Mouse (Mus musculus): ENCODE measurements at regions not wholly inside any gene's neighbourhood (a gene's known extent, or its start where the extent isn't known, plus 50 kb on each side); places are given as distances from the start of the nearest gene placed in this dataset.

DNA sequence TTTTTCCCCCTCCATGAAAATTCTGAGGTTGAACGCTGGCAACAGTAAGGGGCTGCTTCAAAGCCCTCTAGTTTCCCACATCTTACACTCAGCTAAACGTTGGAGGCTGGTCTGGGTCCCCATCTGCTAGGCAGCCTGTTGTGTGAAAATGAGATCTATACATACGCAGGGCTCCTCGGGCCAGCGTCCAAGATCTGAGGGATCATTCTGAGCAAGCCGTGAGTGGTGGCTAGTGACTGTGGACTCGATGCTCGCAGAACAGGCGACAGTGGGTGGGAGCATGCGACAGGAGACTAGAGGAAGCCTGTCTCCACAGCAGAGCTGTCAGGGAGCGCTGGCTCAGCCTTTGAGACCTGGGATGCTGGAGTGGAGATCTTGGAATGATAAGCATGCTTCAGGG is 237.3 kb downstream of the Rplp1 start:
- peak; percentile 89 for DNase-seq (ENCODE audit: low read depth, low spot score)

DNA sequence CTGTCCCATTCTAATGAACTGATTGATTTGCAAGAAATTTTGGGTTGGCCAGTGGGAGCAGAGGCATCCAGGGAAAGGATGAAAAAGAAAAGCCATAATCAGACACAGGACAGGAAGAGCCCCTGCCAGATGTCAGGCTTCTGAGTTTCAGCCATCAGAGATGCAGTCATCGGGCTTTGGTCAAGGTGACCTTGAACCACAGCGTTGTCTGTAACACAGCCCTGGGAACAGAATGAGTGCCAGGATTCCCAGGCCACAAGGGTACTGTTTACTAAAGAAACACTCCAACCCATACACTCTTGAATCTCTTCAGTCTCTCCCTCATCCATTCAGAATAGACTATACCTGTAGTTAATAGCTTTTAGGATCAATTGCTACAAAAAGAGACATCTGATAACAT is 239.0 kb downstream of the Rplp1 start:
- DNase-seq (ENCODE audit: low read depth, low spot score), result no peak

DNA sequence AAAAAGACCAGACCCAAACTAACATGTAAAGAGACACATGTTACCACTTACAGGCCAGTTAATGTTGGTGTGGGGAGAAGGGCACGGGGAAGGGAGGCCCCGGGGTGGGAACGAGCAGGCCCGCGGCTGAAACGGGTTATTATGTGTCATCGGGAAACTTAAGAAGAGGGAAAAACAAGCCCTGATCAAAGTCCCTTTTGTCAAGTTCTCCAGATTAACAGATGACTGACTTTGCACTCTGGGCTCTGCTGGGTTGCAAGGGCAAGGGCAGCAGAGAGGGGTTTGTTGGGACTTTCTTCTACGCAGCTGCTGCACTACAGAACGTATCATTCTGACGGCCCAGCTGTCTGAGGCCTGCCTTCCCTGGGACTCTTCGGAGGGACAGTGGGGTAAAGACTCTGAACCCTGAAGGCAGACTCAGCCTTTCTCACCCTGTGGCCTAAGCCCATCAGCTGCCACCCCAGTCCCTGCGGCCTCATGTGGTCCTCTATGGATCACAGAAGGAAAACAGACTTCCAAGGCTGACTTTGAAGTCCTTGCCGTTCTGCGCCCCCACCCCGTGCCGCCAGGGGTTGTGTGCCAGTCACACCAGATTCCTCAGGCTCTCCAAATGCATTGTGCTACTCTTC is 240.7 kb downstream of the Rplp1 start:
- DNase-seq (ENCODE audit: low read depth, low spot score), result no peak

DNA sequence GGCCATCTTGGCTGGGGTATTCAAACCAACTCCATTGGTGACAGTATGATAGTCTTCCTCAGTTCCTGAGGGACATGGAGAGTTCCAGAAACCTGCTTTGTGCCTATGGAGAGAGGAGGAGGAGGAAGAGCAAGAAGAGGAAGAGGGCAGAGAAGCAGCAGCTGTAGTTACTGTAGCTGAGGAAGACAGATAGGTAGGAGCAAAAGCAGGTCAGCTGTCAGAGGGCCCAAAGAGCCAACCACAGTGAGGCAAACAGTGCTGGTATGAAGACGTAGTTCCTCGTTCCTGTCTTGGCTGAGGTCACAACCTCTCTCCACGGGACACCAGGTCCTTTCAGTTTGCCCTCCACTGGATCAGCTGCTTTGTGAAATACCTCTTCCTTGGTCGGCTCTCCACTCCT is 243.4 kb downstream of the Rplp1 start:
- DNase-seq (ENCODE audit: low read depth, low spot score), result no peak

DNA sequence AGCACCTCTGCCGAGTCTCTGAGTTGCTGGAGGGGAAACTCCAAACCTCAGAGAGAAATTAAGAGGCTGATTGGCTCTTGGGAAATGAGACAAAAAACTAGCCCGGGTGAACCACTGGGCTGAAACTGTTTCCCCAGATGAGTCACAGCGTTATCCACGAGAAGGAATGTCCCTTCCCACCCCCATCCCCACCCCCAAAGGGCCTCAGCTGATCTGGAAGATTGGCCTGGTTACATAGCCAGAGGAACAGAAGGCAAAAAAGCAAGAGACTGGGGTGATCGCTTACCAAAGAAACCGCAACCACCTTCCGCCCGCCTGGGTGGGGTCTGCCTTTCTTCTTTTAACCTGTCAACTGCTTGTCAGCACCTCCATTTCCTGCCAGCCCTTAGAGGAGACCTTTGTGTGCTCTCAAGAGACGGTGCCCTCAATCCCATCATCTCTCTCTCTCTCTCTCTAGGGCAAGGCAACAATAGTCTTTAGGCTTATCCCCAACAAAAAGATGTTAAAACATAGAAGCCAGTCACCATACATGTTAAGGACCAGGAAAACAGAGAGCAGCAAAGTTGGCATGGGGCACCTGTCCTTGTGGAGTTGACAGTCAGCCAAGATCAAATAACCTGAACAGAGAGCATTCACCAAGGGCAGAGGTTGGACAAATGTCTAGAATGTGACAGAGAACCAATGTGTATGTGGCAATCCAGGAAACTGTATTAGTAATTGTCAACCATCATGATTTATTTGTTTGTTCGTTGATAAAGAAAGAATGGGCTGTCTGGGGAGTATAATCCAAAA is 244.4 kb downstream of the Rplp1 start:
- DNase-seq (ENCODE audit: low read depth, low spot score), result no peak

DNA sequence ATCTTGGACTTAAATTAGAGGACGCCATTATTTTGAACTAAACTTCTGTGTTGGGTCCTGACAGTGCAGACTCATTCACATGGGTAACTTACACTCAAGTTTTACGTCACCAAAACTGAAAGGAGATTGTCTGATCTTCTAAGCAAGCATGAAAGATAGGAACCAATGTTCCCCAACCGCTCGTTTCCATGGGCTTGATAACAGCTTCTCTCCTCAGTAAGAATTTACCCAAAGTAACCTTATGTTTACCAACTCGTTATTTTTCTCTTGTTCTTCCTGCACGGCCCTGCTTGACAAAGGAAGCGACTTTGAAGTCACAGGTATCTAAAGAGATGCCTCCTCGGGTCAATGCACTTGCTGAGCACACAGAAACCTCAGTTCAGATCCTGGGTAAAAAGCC is 245.6 kb downstream of the Rplp1 start:
- DNase-seq (ENCODE audit: low read depth, low spot score), result no peak

DNA sequence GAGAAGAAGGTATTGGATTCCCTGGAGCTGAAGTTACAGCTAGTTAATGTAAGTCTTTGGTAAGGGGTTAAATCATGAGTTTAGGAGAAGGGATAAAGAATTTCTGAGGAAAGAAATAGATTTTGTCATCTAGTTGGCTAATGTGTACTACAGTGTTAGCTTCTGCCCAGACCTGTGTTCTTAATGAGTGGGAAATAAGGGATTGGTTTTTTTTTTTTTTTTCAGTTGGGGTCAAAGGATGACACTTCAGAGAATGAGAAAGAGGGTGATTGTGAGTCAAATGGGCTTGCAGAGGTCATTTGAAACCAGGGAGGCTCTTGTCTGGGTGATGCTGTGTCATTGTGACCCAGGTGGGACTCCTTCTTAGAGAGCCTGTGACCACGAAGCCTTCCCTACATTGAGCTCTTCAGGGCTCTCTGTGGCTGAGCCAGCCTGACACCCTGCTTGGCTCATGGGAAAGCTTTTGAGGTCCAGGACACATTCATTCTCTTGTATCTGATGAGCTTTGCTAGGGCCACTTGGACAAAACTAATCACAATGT is 246.1 kb downstream of the Rplp1 start:
- no peak for DNase-seq (ENCODE audit: low read depth, low spot score)

DNA sequence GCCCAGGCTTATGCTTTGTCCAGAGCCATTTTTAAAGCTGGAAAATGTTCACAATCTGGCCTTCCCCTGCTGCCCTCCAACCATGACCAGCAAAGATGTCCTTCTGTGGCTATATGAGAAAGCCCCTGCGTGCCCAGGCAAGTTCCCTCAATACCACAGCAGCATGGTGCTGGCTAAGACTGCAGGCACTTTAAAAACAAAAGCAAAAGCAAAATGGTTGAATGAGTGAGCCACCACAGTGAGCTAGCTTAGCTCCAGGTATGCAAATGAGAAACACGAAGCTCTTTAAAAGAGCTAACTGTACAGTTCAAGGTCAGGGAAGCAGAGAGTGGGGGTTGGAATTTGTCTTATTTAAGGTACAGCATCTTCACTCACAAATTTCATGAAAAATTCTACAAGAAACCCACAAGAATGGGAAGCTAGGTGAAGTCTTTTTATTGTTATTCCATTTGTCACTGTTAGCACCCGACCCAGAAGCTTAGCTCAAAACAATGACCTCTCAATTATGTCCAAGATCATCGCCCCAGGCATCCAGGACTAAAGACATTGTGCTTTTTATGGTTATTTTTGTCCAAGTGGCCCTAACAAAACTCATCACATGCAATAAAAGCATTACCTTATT is 246.8 kb downstream of the Rplp1 start:
- no peak for DNase-seq (ENCODE audit: low read depth, low spot score)

DNA sequence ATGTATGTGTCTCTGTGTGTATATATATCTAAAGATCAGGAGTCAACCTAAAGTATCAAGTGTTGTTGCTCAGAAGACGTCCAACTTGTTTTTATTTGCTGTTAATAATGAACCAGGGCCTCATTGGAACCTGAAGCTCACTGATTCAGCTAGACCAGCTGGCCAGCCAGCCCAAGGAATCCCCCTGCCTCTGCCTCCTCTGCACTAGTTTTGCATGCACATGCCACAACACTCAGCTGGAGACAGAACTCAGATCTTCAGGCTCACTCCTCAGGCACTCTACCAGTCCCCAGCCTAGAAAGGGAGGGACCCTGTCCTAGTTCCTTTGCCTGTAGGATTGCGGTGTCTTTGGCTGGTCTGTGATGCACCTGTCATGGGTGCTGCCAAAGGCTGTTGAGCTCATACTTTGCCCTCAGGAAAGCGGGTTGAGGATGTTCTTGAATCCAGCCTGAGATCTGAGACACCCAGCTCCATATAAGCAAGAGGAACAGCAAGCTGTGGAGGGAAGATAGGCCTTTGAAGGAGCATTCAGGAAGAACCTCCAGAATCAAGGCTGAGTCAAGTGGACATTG is 247.5 kb downstream of the Rplp1 start:
- no peak for DNase-seq (ENCODE audit: low read depth, low spot score)

DNA sequence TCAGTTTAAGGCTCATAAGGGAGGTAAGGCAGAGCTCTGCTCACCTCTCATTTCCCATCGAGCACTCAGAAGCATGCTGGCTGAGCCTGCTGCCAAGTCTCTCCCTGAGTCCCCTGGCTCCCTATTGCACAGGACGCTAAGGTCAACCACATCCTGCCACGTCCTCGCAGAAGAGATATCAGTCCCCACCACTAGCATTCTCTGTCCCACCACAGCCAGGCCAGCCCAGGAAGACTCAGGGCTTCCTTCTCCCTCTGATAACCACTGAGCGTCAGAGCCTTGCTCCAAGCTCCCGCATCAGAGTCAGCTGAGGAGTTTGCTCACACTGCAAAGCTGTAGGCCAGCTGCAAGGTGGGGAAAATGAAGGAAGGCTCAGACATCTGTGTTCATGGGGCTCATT is 248.2 kb downstream of the Rplp1 start:
- DNase-seq (ENCODE audit: low read depth, low spot score), result no peak

DNA sequence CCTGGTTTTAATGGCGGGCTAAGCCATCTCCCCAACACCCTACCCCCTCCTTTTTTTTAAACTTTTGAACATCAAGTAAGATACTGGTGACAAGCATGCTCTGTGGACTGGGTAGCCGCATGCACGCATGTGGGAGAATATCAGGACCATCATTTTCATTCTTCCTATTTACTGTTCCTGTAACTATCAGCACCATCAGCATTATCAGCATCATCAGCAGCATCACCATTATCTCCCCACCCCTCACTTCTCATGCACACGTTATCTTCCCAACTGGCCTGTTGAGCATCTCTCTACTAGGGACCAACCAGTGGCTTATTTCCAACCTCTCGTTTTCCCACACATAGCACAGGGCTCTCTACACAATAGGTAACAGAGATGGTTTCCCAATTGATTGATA is 249.1 kb downstream of the Rplp1 start:
- DNase-seq (ENCODE audit: low read depth, low spot score), result no peak

DNA sequence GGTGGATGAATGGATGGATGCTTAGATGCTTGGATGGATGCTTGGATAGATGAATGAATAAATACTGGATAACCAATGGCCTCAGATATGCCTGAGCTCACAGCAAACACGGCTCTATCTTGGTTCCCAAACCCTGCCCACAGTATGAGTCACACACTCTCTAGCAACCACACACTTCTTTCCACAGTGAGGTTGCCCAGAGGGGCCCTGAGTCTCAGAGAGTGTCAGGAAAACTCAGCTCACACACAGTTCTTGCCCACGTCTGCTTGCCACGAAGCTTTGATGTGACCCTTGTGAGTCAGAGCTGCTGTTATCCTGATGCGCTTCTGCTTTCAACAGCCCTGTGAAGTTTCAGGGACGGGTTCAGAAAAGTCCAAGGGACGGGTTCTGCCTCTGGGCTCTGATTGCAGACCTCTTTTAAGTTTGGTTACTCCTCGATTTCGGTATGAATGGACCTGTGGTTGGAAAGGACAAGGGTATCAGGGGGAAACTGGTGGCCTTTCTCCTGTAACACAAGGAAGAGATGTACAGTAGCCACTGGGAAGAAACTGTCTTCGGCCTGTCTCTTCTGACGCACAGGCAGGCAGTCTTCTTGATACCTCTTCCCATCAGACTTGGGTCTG is 250.2 kb downstream of the Rplp1 start:
- DNase-seq (ENCODE audit: low read depth, low spot score), result no peak

DNA sequence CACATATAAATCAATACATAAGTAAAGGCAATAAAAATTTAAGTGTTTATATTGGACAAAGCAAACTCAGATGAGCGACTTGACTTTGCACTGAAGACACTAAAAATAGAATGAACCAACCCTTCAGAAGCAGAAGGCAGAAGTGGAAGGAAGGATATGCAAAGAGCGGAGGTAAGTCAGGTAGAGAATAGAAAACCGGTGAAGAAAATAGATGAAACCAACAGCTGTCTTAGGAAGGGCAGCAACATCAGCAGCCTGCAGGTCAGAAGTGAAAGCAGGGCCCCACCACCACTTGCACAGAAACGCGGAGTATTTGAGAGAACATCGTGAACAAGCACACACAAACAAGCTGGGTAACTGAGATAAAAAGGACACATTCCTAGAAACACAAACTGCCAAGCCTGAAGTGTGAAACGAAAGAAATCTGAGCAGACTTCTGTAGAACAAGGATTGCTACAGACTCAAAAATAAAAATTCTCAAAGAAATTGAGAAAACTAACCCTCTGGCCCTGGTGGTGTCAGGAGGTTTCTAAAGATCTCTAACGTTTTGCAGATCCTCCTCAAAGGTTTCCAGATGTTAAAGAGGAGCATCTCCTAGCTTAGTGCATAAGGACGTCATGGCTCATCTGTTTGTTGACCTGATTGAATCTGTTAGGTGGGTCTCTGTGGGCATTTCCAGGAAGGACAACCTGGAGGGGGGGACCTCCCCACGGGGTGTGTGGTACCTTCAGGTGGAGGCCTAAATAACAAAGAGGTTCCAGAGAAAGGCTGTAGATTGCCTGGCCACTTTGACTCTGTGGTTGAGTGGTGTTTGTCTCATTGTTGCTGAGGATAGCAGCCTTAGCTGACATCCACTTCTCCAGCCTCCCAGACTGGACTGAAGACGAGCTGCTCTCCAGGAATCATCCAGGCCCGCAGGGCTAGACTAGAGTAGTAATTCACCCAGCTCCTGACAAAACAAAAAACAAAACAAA is 252.0 kb downstream of the Rplp1 start:
- no peak for DNase-seq (ENCODE audit: low read depth, low spot score)

DNA sequence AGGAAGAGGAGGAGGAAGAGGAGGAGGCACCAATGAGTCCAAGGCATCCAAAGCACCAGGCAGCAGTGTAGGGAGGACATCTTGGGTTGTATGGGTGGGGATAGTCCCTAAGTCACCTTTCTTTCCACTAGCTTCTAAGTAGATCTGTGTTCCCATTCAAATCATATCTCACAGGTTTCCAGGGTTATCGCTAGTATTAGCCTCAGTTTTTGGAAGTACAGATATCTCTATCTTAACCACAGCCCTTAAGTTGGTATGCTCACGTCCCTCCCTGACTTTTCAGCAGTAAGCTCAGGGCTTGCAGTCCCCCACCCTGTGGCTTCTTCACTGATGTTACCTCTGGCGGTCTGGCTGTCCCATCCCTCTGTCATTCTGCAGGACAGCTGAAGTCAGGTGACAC is 254.2 kb downstream of the Rplp1 start:
- no peak for DNase-seq (ENCODE audit: low read depth, low spot score)

DNA sequence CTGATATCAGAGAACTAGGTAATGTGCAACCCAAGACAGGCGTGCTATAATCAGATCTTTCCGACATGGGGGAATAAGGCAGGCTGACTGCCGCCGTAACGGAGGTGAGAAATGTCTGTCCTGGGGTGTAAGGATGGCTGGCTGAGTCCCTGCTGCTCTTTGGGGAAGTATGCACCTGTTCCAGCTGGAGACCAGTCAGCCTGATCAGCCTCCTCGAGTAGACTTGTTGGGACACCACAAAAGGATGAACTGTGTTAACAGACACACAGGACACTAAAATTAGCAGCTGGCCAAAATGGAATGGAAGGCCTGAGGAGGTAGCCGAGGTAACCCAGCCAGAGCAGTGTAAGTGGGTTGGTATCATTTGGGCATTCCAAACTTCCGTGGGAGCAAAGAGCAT is 256.3 kb downstream of the Rplp1 start:
- DNase-seq (ENCODE audit: low read depth, low spot score), result no peak

DNA sequence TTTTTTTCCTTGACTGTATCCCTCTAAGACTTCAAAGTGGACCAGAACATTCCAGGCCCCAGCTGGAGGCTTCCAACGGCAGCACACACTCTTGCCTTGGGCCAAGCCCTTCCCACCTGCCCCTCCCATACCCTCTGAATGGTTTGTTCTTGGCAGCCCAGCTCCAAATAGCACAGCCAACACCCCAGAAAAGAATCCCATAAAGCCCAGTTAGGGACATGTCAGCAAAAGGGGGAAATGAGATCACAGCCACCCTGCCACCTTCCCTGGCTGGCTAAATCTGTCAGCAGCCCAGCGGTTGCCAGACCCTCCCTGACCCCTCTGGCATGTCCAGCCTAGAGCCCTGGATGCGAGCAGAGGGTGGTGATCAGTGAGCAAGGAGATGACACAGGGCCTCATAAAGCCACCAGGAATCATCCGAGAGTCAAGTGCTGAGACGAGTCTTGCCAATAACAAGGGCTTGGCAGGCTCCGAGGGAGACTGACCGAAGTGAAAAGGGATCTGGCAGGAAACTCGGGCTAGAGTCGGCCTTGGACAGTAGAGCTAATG is 258.8 kb downstream of the Rplp1 start:
- DNase-seq (ENCODE audit: low read depth, low spot score), result no peak

DNA sequence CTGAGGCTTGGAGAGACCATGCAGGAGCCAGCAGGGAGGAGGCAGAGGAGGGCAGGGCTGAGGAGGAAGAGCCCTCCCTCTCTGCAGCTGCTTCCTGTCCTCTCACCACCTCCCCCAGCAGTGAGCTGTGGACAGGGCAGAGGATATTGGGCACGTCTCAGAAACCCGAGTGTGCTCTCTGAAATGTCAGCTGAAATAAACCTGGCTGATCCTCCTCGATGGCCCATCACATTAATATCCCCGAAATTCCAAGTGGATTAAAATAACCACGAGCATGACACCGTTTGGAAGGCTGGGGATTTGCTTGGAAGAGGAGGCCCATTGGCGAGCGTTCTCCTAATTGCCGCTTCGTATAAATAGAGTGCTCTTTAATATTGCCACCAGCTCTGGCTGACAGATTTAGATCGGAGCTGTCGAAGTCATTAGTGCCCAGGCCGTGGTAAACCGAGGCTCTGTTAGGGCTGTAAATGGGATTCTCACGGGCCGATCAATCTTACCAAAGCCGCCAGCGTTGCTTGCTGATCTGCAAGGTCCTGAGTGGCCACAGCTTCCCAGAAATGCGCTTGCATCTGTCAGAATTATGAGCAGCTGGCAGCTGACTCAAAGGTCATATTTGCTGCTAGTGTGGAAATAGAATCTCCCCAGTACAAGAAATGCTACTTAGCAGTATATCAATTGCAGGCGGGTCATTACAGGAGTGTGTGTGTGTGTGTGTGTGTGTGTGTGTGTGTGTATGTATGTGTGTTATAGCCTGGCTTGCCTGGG is 268.5 kb downstream of the Rplp1 start:
- DNase-seq (ENCODE audit: low read depth, low spot score), result no peak

DNA sequence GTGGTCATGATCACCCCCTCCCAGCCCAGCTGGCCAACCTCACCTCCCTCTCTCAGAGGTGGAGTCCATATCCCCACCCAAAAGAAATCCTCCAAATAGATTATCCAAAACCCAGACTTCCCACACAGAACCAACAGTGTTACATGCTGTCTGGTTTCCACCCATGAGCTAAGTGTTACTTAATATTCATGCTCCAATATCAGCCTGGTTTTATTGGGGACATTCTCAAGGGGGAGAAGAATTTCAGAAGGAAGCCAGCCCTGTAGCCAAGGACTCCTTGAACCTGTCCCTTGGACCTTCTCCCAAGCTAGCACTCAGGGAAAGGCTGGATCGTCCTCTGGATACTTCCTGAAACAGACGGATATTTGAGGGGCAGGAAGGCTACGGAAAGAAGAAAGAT is 268.6 kb downstream of the Tle3 start:
- DNase-seq (ENCODE audit: low read depth, low spot score), result no peak

DNA sequence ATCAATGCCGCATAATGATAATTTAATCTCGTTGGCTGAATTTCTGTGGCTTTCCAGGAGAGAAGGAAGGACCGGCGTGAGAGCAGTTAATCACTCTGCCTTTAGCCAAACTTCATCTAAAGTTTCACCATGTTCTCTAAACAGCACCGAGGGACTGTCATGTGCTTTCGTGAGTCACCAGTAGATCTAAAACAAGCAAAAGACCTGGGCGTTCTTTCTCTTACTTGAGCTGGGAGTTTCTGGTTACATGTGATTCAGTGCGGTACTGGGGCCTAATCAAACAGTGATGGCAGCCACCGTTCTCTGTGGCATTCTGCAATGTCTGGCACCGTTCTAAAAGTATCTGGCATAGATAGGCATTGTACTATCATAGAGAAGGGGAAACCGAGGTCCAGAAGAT is 266.7 kb downstream of the Tle3 start:
- no peak for DNase-seq (ENCODE audit: low read depth, low spot score)

DNA sequence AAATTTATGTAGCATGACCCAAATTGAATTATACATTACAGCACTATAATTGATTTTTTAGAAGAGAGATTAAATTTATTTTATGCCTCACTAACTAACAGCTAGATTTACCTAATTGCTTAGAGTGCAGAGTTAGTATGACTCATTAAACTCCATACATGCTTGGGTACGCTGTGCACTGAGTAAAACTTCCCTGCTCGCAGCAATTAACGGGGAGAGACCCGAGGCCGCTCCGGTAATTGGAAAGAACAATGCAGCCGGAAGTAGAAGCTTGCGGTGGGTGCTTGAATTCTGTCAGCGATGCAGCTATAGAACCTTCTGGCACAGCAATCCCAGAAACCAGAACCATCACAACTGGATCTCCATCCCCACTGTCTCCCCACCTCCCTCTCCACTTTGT is 261.8 kb downstream of the Tle3 start:
- DNase-seq (ENCODE audit: low read depth, low spot score), result no peak
